Mouse (Mus musculus): ENCODE measurements at regions not wholly inside any gene's neighbourhood (a gene's known extent, or its start where the extent isn't known, plus 50 kb on each side); places are given as distances from the start of the nearest gene placed in this dataset.
A peak's percentile ranks its signal among the peaks of the same experiment; 100 is the strongest.

DNA sequence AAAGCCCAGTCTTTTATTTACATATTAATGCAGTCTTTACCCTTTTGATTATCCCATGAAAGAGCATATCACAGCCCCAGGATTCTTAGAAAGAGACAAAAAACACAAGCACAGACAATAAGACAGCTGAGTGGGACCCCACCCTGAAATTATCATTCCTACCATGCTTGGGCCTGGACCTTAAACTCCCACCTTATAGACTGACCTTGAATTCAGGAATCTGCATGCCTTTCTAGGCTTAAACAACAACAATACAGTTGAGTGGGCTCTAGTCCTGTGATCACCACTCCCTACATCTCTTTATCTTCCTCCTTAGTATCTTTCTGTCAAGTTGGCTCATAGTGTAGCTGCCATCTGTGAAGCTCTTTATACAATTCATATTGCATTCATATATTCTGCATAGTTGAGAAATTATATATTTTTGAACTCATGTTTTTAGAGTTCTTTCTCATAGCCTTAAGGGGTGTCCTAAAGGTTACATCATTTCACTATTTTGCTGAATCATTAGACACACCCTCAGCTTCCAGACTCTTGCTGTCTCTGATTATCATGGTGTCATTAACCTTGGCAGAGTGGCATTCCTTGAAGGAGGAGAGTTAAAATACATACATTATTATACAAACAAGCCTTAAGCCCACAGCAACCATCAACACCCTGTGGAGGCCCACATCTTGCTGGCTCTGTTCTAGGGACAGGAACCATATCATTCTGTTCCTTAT is 361.7 kb upstream of the Negr1 start:
- Histone ChIP-seq H3K27ac (ENCODE audit: low read depth, low read length) (no peak overlapping the region), H3K9ac (ENCODE audit: low read depth, low read length) (no peak overlapping the region), H3K9me3 (ENCODE audit: control insufficient read depth, low read length) (no peaks in the 10 kb centered on the region), H3K4me3 (ENCODE audit: low read length) (no peak overlapping the region), H3K36me3 (ENCODE audit: control insufficient read depth, insufficient read depth, low read length) (no peaks in the 10 kb centered on the region), H3K27me3 (replicated peaks; ENCODE audit: control insufficient read depth, insufficient read depth, low read length) (no peaks in the 10 kb centered on the region), H3K4me1 (ENCODE audit: control insufficient read depth, insufficient read depth, low read depth, low read length) (no peaks in the 10 kb centered on the region), H3K4me2 (ENCODE audit: low read length) (no peak overlapping the region)
- no peak for ATAC-seq

- H3K36me3 ChIP-seq (ENCODE audit: control insufficient read depth, insufficient read depth, low read length), result no peaks in the 10 kb centered on the region
- 92% methylated on average over 3 of the region's 3 CpGs for WGBS
- ATAC-seq, result no peak
- no peaks in the 10 kb centered on the region for H3K9me3 ChIP-seq (ENCODE audit: control insufficient read depth, low read length)
- no peak overlapping the region for H3K4me3 ChIP-seq (ENCODE audit: low read length)
- no peak overlapping the region for H3K4me2 ChIP-seq (ENCODE audit: low read length)
- no peak overlapping the region for H3K27ac ChIP-seq (ENCODE audit: low read depth, low read length)
- no peaks in the 10 kb centered on the region for H3K27me3 ChIP-seq (replicated peaks; ENCODE audit: control insufficient read depth, insufficient read depth, low read length)
- H3K4me1 ChIP-seq (ENCODE audit: control insufficient read depth, insufficient read depth, low read depth, low read length), result no peaks in the 10 kb centered on the region
- H3K9ac ChIP-seq (ENCODE audit: low read depth, low read length), result no peak overlapping the region
Measured at GRCm38 (mm10) chr3:156205246-156205645, 356.3 kb upstream of the Negr1 start.

- H3K9ac ChIP-seq (ENCODE audit: low read depth, low read length), result no peak overlapping the region
- no peaks in the 10 kb centered on the region for H3K36me3 ChIP-seq (ENCODE audit: control insufficient read depth, insufficient read depth, low read length)
- H3K4me3 ChIP-seq (ENCODE audit: low read length), result no peak overlapping the region
- no peak for ATAC-seq
- no peak overlapping the region for H3K4me2 ChIP-seq (ENCODE audit: low read length)
- no peaks in the 10 kb centered on the region for H3K4me1 ChIP-seq (ENCODE audit: control insufficient read depth, insufficient read depth, low read depth, low read length)
- no peaks in the 10 kb centered on the region for H3K27me3 ChIP-seq (replicated peaks; ENCODE audit: control insufficient read depth, insufficient read depth, low read length)
- WGBS, result 37% methylated on average over 1 of the region's 1 CpGs
- H3K27ac ChIP-seq (ENCODE audit: low read depth, low read length), result no peak overlapping the region
- no peaks in the 10 kb centered on the region for H3K9me3 ChIP-seq (ENCODE audit: control insufficient read depth, low read length)
Measured at GRCm38 (mm10) chr3:156208420-156208819, 353.2 kb upstream of the Negr1 start.

- Histone ChIP-seq H3K4me1 (ENCODE audit: control insufficient read depth, insufficient read depth, low read depth, low read length) (no peaks in the 10 kb centered on the region), H3K4me3 (ENCODE audit: low read length) (no peak overlapping the region), H3K9me3 (ENCODE audit: control insufficient read depth, low read length) (no peaks in the 10 kb centered on the region), H3K9ac (ENCODE audit: low read depth, low read length) (no peak overlapping the region), H3K27ac (ENCODE audit: low read depth, low read length) (no peak overlapping the region), H3K27me3 (replicated peaks; ENCODE audit: control insufficient read depth, insufficient read depth, low read length) (no peaks in the 10 kb centered on the region), H3K36me3 (ENCODE audit: control insufficient read depth, insufficient read depth, low read length) (no peaks in the 10 kb centered on the region), H3K4me2 (ENCODE audit: low read length) (no peak overlapping the region)
- WGBS, result 60% methylated on average over 4 of the region's 4 CpGs
- peak; percentile 56; the same call in 1 of the 2 replicates for ATAC-seq
Measured at GRCm38 (mm10) chr3:156210827-156211226, 350.8 kb upstream of the Negr1 start.

DNA sequence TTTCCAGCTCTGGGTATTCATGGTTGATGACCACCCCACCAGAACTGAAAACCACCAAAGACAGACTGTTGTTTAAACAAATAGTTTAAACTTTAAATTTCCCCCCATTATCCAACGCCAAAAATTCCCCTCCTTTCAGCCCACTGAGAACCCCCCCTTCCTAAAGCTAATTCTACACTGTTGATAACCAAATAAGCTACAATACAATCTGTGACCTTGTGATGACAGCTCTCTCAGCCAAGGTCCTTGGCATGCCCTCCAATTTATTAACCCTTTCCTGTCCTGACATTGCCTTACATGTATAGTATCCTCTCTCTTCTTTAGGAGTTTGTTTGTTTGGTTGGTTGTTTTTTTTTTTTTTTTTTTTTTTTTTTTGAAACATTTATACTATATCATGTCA is 346.8 kb upstream of the Negr1 start:
- Histone ChIP-seq H3K27me3 (replicated peaks; ENCODE audit: control insufficient read depth, insufficient read depth, low read length) (no peaks in the 10 kb centered on the region), H3K27ac (ENCODE audit: low read depth, low read length) (no peak overlapping the region)
- 32% methylated on average over 1 of the region's 1 CpGs for WGBS

DNA sequence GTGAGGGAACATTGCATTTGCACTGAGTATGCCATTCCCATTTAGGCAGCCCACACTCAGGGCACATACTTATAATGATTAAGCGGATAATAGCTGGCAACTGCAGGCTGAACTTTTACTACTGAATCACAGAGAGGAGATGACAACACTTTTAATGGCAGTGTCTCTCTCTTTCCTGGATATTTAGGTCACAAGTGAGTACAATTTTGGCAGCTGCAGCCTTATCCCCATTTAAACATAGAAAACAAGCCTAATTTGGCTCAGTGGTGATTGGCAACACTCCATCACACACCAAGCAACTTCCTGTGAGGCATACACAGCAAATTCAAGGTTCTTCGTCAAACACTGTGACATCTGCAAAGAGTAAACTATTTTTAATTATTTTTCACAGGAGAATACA is 329.5 kb upstream of the Negr1 start:
- ATAC-seq, result no peak
- no peaks in the 10 kb centered on the region for H3K9me3 ChIP-seq (ENCODE audit: control insufficient read depth, low read length)
- 86% methylated on average over 2 of the region's 2 CpGs for WGBS

More for the DNA sequence above, 346.8 kb upstream of the Negr1 start:
- H3K4me1 ChIP-seq (ENCODE audit: control insufficient read depth, insufficient read depth, low read depth, low read length), result no peaks in the 10 kb centered on the region
- H3K9ac ChIP-seq (ENCODE audit: low read depth, low read length), result no peak overlapping the region
- no peaks in the 10 kb centered on the region for H3K9me3 ChIP-seq (ENCODE audit: control insufficient read depth, low read length)
- no peak overlapping the region for H3K4me3 ChIP-seq (ENCODE audit: low read length)
- no peaks in the 10 kb centered on the region for H3K36me3 ChIP-seq (ENCODE audit: control insufficient read depth, insufficient read depth, low read length)
- H3K4me2 ChIP-seq (ENCODE audit: low read length), result no peak overlapping the region
- no peak for ATAC-seq

GRCm38 (mm10) chr3:156235955-156236354 is 325.6 kb upstream of the Negr1 start:
- Histone ChIP-seq H3K36me3 (ENCODE audit: control insufficient read depth, insufficient read depth, low read length) (no peaks in the 10 kb centered on the region), H3K27me3 (replicated peaks; ENCODE audit: control insufficient read depth, insufficient read depth, low read length) (no peaks in the 10 kb centered on the region), H3K9me3 (ENCODE audit: control insufficient read depth, low read length) (no peaks in the 10 kb centered on the region), H3K4me3 (ENCODE audit: low read length) (no peak overlapping the region), H3K9ac (ENCODE audit: low read depth, low read length) (no peak overlapping the region), H3K27ac (ENCODE audit: low read depth, low read length) (no peak overlapping the region), H3K4me2 (ENCODE audit: low read length) (no peak overlapping the region), H3K4me1 (ENCODE audit: control insufficient read depth, insufficient read depth, low read depth, low read length) (no peaks in the 10 kb centered on the region)
- 94% methylated on average over 4 of the region's 4 CpGs for WGBS
- no peak for ATAC-seq

More for the DNA sequence above, 329.5 kb upstream of the Negr1 start:
- Histone ChIP-seq H3K4me1 (ENCODE audit: control insufficient read depth, insufficient read depth, low read depth, low read length) (no peaks in the 10 kb centered on the region), H3K4me3 (ENCODE audit: low read length) (no peak overlapping the region), H3K27me3 (replicated peaks; ENCODE audit: control insufficient read depth, insufficient read depth, low read length) (no peaks in the 10 kb centered on the region), H3K4me2 (ENCODE audit: low read length) (no peak overlapping the region), H3K27ac (ENCODE audit: low read depth, low read length) (no peak overlapping the region), H3K36me3 (ENCODE audit: control insufficient read depth, insufficient read depth, low read length) (no peaks in the 10 kb centered on the region), H3K9ac (ENCODE audit: low read depth, low read length) (no peak overlapping the region)

DNA sequence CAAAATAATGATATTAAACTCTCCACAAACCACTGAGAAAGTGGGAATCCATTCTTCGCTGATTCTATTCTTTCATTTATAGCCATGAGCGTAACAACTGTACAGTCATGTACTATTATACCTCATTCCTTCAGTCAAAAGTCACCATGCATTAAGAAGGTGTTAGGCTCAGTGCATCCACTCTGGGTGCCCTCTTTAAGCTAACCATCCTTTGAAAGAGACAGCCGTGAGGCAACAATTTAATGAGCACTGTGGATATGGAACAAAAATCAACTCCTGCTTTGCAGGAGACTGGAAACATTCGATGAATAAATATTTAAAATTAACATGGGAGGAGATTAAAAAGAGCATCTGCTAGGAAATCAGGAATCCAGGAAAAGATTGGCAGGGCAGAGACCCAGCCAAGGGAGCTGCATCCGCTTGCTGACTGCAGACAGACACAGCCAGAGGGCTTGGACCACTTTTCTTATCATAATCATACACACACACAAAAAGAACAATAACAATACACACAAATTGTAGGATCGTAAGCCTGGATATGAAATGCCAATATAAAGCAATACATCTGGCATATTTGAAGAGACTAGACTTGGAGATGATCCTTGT is 309.2 kb upstream of the Negr1 start:
- ATAC-seq, result no peak
- Histone ChIP-seq H3K4me2 (ENCODE audit: low read length) (no peak overlapping the region), H3K27ac (ENCODE audit: low read depth, low read length) (no peak overlapping the region)

DNA sequence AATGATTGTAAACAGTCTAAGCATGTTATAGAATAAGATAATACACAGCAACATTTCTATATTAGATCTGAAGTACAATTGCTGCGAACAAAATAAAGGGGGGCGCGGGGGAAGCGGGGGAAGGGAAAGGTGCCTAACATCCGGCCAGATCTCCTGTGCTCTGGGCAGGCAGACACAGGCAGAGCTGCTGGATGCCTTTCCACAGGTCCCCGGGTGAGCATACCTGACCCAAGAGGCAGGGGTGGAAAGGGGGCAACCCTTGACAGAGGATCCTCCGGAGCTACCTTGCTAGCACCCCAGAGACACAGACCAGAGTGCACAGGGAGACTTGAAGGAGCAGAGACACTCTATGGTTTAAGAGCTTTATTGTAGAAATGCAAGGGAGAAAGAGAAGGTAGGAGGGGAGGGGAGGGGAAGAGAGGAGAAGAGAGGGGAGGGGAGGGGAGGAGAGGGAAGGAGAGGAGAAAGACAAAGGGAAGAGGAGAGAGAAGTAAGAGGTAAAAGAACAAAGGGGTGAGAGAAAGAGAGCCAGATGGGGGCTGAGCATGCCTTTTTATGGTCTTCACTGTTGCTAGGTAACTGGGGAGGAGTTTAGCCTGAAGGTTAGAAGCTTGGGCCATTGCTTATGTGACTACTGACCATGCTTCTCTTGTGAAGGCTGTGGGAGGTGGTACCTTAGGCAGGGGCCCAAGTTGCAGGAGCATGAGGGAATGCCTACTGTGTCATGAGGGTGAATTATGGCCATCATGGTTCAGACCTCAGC is 308.2 kb upstream of the Negr1 start:
- Histone ChIP-seq H3K27ac (ENCODE audit: low read depth, low read length) (no peak overlapping the region), H3K9me3 (ENCODE audit: control insufficient read depth, low read length) (no peaks in the 10 kb centered on the region), H3K4me2 (ENCODE audit: low read length) (no peak overlapping the region), H3K36me3 (ENCODE audit: control insufficient read depth, insufficient read depth, low read length) (no peaks in the 10 kb centered on the region), H3K4me1 (ENCODE audit: control insufficient read depth, insufficient read depth, low read depth, low read length) (no peaks in the 10 kb centered on the region), H3K9ac (ENCODE audit: low read depth, low read length) (no peak overlapping the region), H3K27me3 (replicated peaks; ENCODE audit: control insufficient read depth, insufficient read depth, low read length) (no peaks in the 10 kb centered on the region), H3K4me3 (ENCODE audit: low read length) (no peak overlapping the region)
- ATAC-seq, result peak; percentile 45; the same call in 1 of the 2 replicates
- WGBS, result 61% methylated on average over 7 of the region's 7 CpGs

More for the DNA sequence above, 309.2 kb upstream of the Negr1 start:
- WGBS, result 65% methylated on average over 6 of the region's 6 CpGs
- Histone ChIP-seq H3K4me3 (ENCODE audit: low read length) (no peak overlapping the region), H3K4me1 (ENCODE audit: control insufficient read depth, insufficient read depth, low read depth, low read length) (no peaks in the 10 kb centered on the region), H3K27me3 (replicated peaks; ENCODE audit: control insufficient read depth, insufficient read depth, low read length) (no peaks in the 10 kb centered on the region), H3K36me3 (ENCODE audit: control insufficient read depth, insufficient read depth, low read length) (no peaks in the 10 kb centered on the region), H3K9me3 (ENCODE audit: control insufficient read depth, low read length) (no peaks in the 10 kb centered on the region), H3K9ac (ENCODE audit: low read depth, low read length) (no peak overlapping the region)

Measured in hindbrain, embryonic 16.5 days (tissue).